Mouse (Mus musculus) myocyte (in vitro differentiated cells): Measurements from ENCODE around the gene Nbdy.

Source experiments
- E2F4 ChIP-seq: IDR thresholded peaks from one replicate; pipeline ENCODE4 v1.6.1; 2011; ENCODE audit warnings: mild to moderate bottlenecking, control low read depth, moderate library complexity; ENCODE audit not compliant: insufficient read depth
- MYOD1 ChIP-seq, 3 experiments: IDR thresholded peaks; one replicate each; pipeline ENCODE4 v1.6.1; 2011; ENCODE audit warnings: control low read depth in 2 of 3, low read depth in 2 of 3, mild to moderate bottlenecking in 2 of 3, moderate library complexity in 1 of 3; ENCODE audit not compliant: insufficient read length in 2 of 3, control insufficient read depth in 1 of 3
- MYOG ChIP-seq, 3 experiments: IDR thresholded peaks; one replicate each; pipeline ENCODE4 v1.6.1; 2011; ENCODE audit warnings: control low read depth in 2 of 3, low read depth in 2 of 3, mild to moderate bottlenecking in 2 of 3; ENCODE audit not compliant: insufficient read length in 2 of 3, control insufficient read depth in 1 of 3, insufficient read depth in 1 of 3
- POLR2A ChIP-seq: IDR thresholded peaks from one replicate; pipeline ENCODE4 v1.6.1; 2011; ENCODE audit warnings: low read depth, mild to moderate bottlenecking, control low read depth, moderate library complexity; ENCODE audit not compliant: insufficient read length
- POLR2AphosphoS2 ChIP-seq: IDR thresholded peaks from one replicate; pipeline ENCODE4 v1.6.1; 2011; ENCODE audit warnings: low read depth, control low read depth; ENCODE audit not compliant: insufficient read length
- REST ChIP-seq: IDR thresholded peaks from one replicate; pipeline ENCODE4 v1.6.1; 2011; ENCODE audit warnings: mild to moderate bottlenecking, control low read depth, moderate library complexity; ENCODE audit not compliant: insufficient read depth, insufficient read length
- SRF ChIP-seq: IDR thresholded peaks from one replicate; pipeline ENCODE4 v1.6.1; 2011; ENCODE audit warnings: low read depth; ENCODE audit not compliant: control insufficient read depth, insufficient read length
- TCF12 ChIP-seq: IDR thresholded peaks from one replicate; pipeline ENCODE4 v1.6.1; 2011; ENCODE audit warnings: mild to moderate bottlenecking, control low read depth; ENCODE audit not compliant: poor library complexity, insufficient read depth, severe bottlenecking
- TCF3 ChIP-seq: IDR thresholded peaks from one replicate; pipeline ENCODE4 v1.6.1; 2011; ENCODE audit warnings: low read depth, control low read depth; ENCODE audit not compliant: insufficient read length
- USF1 ChIP-seq: IDR thresholded peaks from one replicate; pipeline ENCODE4 v1.6.1; 2011; ENCODE audit warnings: low read depth, mild to moderate bottlenecking, control low read depth, moderate library complexity

DNA sequence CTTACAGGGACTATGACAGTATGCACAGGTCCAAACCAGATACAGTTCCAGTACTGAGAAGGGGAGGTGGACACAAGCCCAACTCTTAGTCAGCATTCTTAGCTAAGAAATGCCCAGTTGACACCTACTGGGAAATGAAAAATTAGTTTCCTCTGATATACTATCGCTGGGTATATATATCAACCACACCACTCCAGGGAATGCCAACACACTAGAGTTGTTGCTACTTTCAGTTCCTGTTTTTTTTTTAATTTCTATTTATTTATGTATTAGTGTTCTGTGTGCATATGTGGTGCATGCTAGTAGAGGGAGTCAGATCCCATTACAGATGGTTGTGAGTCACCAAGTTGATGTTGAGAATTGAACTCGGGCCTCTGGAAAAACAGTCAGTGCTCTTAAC is 6.7 kb upstream of the Nbdy start:
- no peak for TF ChIP-seq POLR2A
- TF ChIP-seq TCF12, result no peak
- TF ChIP-seq E2F4, result no peak
- TF ChIP-seq USF1, result no peak
- no peak for TF ChIP-seq TCF3
- TF ChIP-seq REST, result no peak
- TF ChIP-seq MYOG (IDR thresholded peaks at IDR 0.05; ENCODE audit: control insufficient read depth in 1 of 3, insufficient read depth in 1 of 3, insufficient read length in 2 of 3, low read depth in 2 of 3), result no peak
- TF ChIP-seq POLR2AphosphoS2, result no peak
- no peak for TF ChIP-seq SRF
- TF ChIP-seq MYOD1 (IDR thresholded peaks at IDR 0.05; ENCODE audit: control insufficient read depth in 1 of 3, insufficient read length in 2 of 3, low read depth in 2 of 3), result no peak
